Mouse (Mus musculus) brain, embryonic 14.5 days (tissue): ENCODE results near the gene Coq6.

Experiments
- CTCF ChIP-seq: fragments of 200-500 bp; IDR thresholded peaks from 2 replicates; pipeline ENCODE4 v1.5.1; 2012; ENCODE audit warnings: inconsistent platforms, mild to moderate bottlenecking, moderate library complexity, borderline replicate concordance; ENCODE audit not compliant: insufficient read depth, insufficient read length; ENCODE audit errors: extremely low read depth
- POLR2A ChIP-seq: fragments of 200-500 bp; IDR thresholded peaks from 2 replicates; pipeline ENCODE4 v1.6.1; 2012; ENCODE audit warnings: mild to moderate bottlenecking, inconsistent platforms, borderline replicate concordance; ENCODE audit not compliant: poor library complexity, insufficient read depth, insufficient read length, severe bottlenecking; ENCODE audit errors: extremely low read depth

GRCm38 (mm10) chr12:84388774-84389400, 27.4 kb downstream of the Coq6 start:
- no peak for TF ChIP-seq POLR2A
- no peak for TF ChIP-seq CTCF
